Mouse (Mus musculus) cerebellum, adult 8-10 months (tissue): ENCODE data around the gene Uvrag.

Experiments
- DNase-seq: peaks from one replicate; pipeline ENCODE4 v3.0.0; 2022

Uvrag gene

GRCm38 (mm10) chr7:98837901-98838300, 303.0 kb downstream of the Uvrag start:
- DNase-seq: peak; percentile 79

GRCm38 (mm10) chr7:98836646-98837045, 304.3 kb downstream of the Uvrag start:
- DNase-seq: peak; percentile 44

- DNase-seq: no peak
Observed at GRCm38 (mm10) chr7:98835519-98836441, 305.2 kb downstream of the Uvrag start.
